ENCODE assay signal across 30 mouse cellular contexts in genomic region chr10:7837446-7837845, GRCm38 (mm10). TPM values are rescaled to one million over a fixed set of nuclear protein-coding genes. Genes with fewer than 3 reads are reported as not detected.
"Had no signal": no experiment of that assay in that cellular context is flagged by ENCODE, and none has a peak within 500 bp of the region (broad histone marks: within the 10 kb centered on the region; RNA-seq: fewer than 3 reads in every experiment).

No protein-coding gene starts in this region.

- H3K4me1 ChIP-seq: midbrain, embryonic 13.5 days; midbrain, embryonic 15.5 days; neural tube, embryonic 12.5 days had no signal

- H3K9ac ChIP-seq: limb, embryonic 12.5 days; limb, embryonic 13.5 days; limb, embryonic 15.5 days; liver, embryonic 12.5 days; liver, embryonic 13.5 days; liver, embryonic 14.5 days; liver, embryonic 15.5 days; lung, embryonic 14.5 days; lung, embryonic 15.5 days; midbrain, embryonic 12.5 days; midbrain, embryonic 13.5 days; midbrain, embryonic 15.5 days; neural tube, embryonic 12.5 days had no signal

- H3K9me3 ChIP-seq: limb, embryonic 10.5 days; limb, embryonic 12.5 days; limb, embryonic 13.5 days; limb, embryonic 15.5 days; liver, embryonic 12.5 days; liver, embryonic 13.5 days; liver, embryonic 15.5 days; lung, embryonic 15.5 days; megakaryocyte, embryonic 14.5 days; midbrain, embryonic 10.5 days; midbrain, embryonic 12.5 days; midbrain, embryonic 13.5 days; midbrain, embryonic 15.5 days; neural tube, embryonic 12.5 days had no signal

- H3K4me3 ChIP-seq: left cerebral cortex, adult 2 months; limb, embryonic 10.5 days; limb, embryonic 12.5 days; limb, embryonic 13.5 days; limb, embryonic 15.5 days; liver, embryonic 12.5 days; liver, embryonic 13.5 days; liver, embryonic 15.5 days; lung, embryonic 15.5 days; megakaryocyte, embryonic 14.5 days; midbrain, embryonic 10.5 days; midbrain, embryonic 12.5 days; midbrain, embryonic 13.5 days; midbrain, embryonic 15.5 days; myocyte; neural tube, embryonic 12.5 days had no signal

- H3K36me3 ChIP-seq: limb, embryonic 10.5 days; limb, embryonic 12.5 days; limb, embryonic 13.5 days; limb, embryonic 15.5 days; liver, embryonic 12.5 days; liver, embryonic 13.5 days; liver, embryonic 15.5 days; lung, embryonic 15.5 days; midbrain, embryonic 10.5 days; midbrain, embryonic 12.5 days; midbrain, embryonic 13.5 days; midbrain, embryonic 15.5 days; neural tube, embryonic 12.5 days had no signal

- DNase-seq: left cerebral cortex, postnatal 4 days; liver, embryonic 13.5 days; lung, adult 18-20 months; lung, adult 2 months; lung, embryonic 14.5 days; lung, postnatal 10 days; lung, postnatal 14 days; lung, postnatal 4 days; midbrain, embryonic 14.5 days had no signal

- H3K4me2 ChIP-seq: limb, embryonic 12.5 days; limb, embryonic 13.5 days; limb, embryonic 15.5 days; liver, embryonic 11.5 days; liver, embryonic 12.5 days; liver, embryonic 13.5 days; liver, embryonic 15.5 days; lung, embryonic 14.5 days; lung, embryonic 15.5 days; midbrain, embryonic 11.5 days; midbrain, embryonic 12.5 days; midbrain, embryonic 13.5 days; midbrain, embryonic 15.5 days; neural tube, embryonic 12.5 days had no signal

- H3K27me3 ChIP-seq: limb, embryonic 15.5 days; liver, embryonic 15.5 days; midbrain, embryonic 12.5 days; midbrain, embryonic 13.5 days; midbrain, embryonic 15.5 days; neural tube, embryonic 12.5 days had no signal

- H3K27ac ChIP-seq: left cerebral cortex, adult 2 months; limb, embryonic 10.5 days; limb, embryonic 12.5 days; limb, embryonic 13.5 days; limb, embryonic 15.5 days; liver, embryonic 12.5 days; liver, embryonic 13.5 days; liver, embryonic 14.5 days; liver, embryonic 15.5 days; lung, embryonic 15.5 days; macrophage; midbrain, embryonic 10.5 days; midbrain, embryonic 12.5 days; midbrain, embryonic 13.5 days; midbrain, embryonic 15.5 days; neural tube, embryonic 12.5 days had no signal

- ATAC-seq: liver, embryonic 12.5 days; lung, postnatal 0 days; midbrain, embryonic 13.5 days; midbrain, embryonic 15.5 days; midbrain, embryonic 16.5 days had no signal

RNA-seq across cellular contexts. Expression of gene Zc3h12d, which starts 5.2 kb away (rescaled TPM):
- polyA plus RNA-seq: limb, embryonic 10.5 days; midbrain, embryonic 11.5 days; myocyte had no signal
